Mouse (Mus musculus): ENCODE results near the gene Stk39. TPM values are rescaled to one million over a fixed set of nuclear protein-coding genes. Genes with fewer than 3 reads are reported as not detected.

Gene Stk39
- polyA plus RNA-seq, 1 experiment from 2014 or later, result 11.8 TPM

GRCm38 (mm10) chr2:68377251-68377681 lies 94.8 kb downstream of the Stk39 start:
- no peaks in the 10 kb centered on the region for H3K36me3 ChIP-seq (ENCODE audit: insufficient read depth, low read length)
- H3K4me3 ChIP-seq (ENCODE audit: low read depth, low read length), result no peak overlapping the region
- no peak overlapping the region for H3K4me2 ChIP-seq (replicated peaks; ENCODE audit: low read depth, low read length)
- H3K9me3 ChIP-seq (ENCODE audit: low read length), result no peaks in the 10 kb centered on the region
- H3K9ac ChIP-seq (replicated peaks; ENCODE audit: low read depth), result no peak overlapping the region
- ATAC-seq (no peak), DNase-seq (ENCODE audit: low spot score) (no peak)
- WGBS, result 83% methylated on average over 6 of the region's 6 CpGs
- no peak overlapping the region for H3K27ac ChIP-seq (ENCODE audit: low read length)
- H3K4me1 ChIP-seq (ENCODE audit: insufficient read depth, low read depth, low read length), result no peaks in the 10 kb centered on the region
- TF ChIP-seq EP300 (IDR thresholded peaks at IDR 0.05) (no peak), CTCF (IDR thresholded peaks at IDR 0.05) (no peak)
- H3K27me3 ChIP-seq (replicated peaks; ENCODE audit: insufficient read depth, low read length), result no peaks in the 10 kb centered on the region

GRCm38 (mm10) chr2:68376660-68377059 lies 95.4 kb downstream of the Stk39 start:
- no peak overlapping the region for H3K27ac ChIP-seq (ENCODE audit: low read length)

GRCm38 (mm10) chr2:68374202-68374601 lies 97.9 kb downstream of the Stk39 start:
- Histone ChIP-seq H3K4me1 (ENCODE audit: insufficient read depth, low read depth, low read length) (no peaks in the 10 kb centered on the region), H3K9ac (replicated peaks; ENCODE audit: low read depth) (no peak overlapping the region), H3K4me3 (ENCODE audit: low read depth, low read length) (no peak overlapping the region), H3K4me2 (replicated peaks; ENCODE audit: low read depth, low read length) (no peak overlapping the region), H3K27ac (ENCODE audit: low read length) (no peak overlapping the region), H3K27me3 (replicated peaks; ENCODE audit: insufficient read depth, low read length) (no peaks in the 10 kb centered on the region), H3K36me3 (ENCODE audit: insufficient read depth, low read length) (no peaks in the 10 kb centered on the region), H3K9me3 (ENCODE audit: low read length) (no peaks in the 10 kb centered on the region)
- TF ChIP-seq EP300 (IDR thresholded peaks at IDR 0.05), result no peak
- no peak for TF ChIP-seq CTCF (IDR thresholded peaks at IDR 0.05)
- 80% methylated on average over 7 of the region's 7 CpGs for WGBS
- DNase-seq (ENCODE audit: low spot score) (no peak), ATAC-seq (no peak)

More at GRCm38 (mm10) chr2:68376660-68377059, 95.4 kb downstream of the Stk39 start:
- peak; percentile 24; the same call in 1 of the 2 replicates for TF ChIP-seq CTCF (IDR thresholded peaks at IDR 0.05)
- no peak for TF ChIP-seq EP300 (IDR thresholded peaks at IDR 0.05)
- H3K36me3 ChIP-seq (ENCODE audit: insufficient read depth, low read length), result no peaks in the 10 kb centered on the region
- no peaks in the 10 kb centered on the region for H3K4me1 ChIP-seq (ENCODE audit: insufficient read depth, low read depth, low read length)
- ATAC-seq, result no peak
- peak; percentile 36 for DNase-seq (ENCODE audit: low spot score)
- no peaks in the 10 kb centered on the region for H3K9me3 ChIP-seq (ENCODE audit: low read length)
- H3K4me2 ChIP-seq (replicated peaks; ENCODE audit: low read depth, low read length), result no peak overlapping the region
- H3K4me3 ChIP-seq (ENCODE audit: low read depth, low read length), result no peak overlapping the region
- H3K9ac ChIP-seq (replicated peaks; ENCODE audit: low read depth), result no peak overlapping the region
- WGBS, result 54% methylated on average over 12 of the region's 12 CpGs
- no peaks in the 10 kb centered on the region for H3K27me3 ChIP-seq (replicated peaks; ENCODE audit: insufficient read depth, low read length)

- ATAC-seq, result no peak
- WGBS, result 57% methylated on average over 6 of the region's 6 CpGs
- DNase-seq (ENCODE audit: low spot score), result no peak
Observed at GRCm38 (mm10) chr2:68371912-68372311, 100.2 kb downstream of the Stk39 start.

GRCm38 (mm10) chr2:68370326-68370725 lies 101.7 kb downstream of the Stk39 start:
- no peak for ATAC-seq
- H3K9me3 ChIP-seq (ENCODE audit: low read length), result no peaks in the 10 kb centered on the region
- H3K9ac ChIP-seq (replicated peaks; ENCODE audit: low read depth), result no peak overlapping the region
- TF ChIP-seq CTCF (IDR thresholded peaks at IDR 0.05), result no peak
- TF ChIP-seq EP300 (IDR thresholded peaks at IDR 0.05), result no peak
- H3K4me2 ChIP-seq (replicated peaks; ENCODE audit: low read depth, low read length), result no peak overlapping the region
- WGBS, result 81% methylated on average over 5 of the region's 5 CpGs
- H3K27me3 ChIP-seq (replicated peaks; ENCODE audit: insufficient read depth, low read length), result no peaks in the 10 kb centered on the region
- no peak overlapping the region for H3K4me3 ChIP-seq (ENCODE audit: low read depth, low read length)
- no peaks in the 10 kb centered on the region for H3K4me1 ChIP-seq (ENCODE audit: insufficient read depth, low read depth, low read length)
- no peak overlapping the region for H3K27ac ChIP-seq (ENCODE audit: low read length)
- H3K36me3 ChIP-seq (ENCODE audit: insufficient read depth, low read length), result no peaks in the 10 kb centered on the region
- DNase-seq (ENCODE audit: low spot score), result no peak

More at GRCm38 (mm10) chr2:68371912-68372311, 100.2 kb downstream of the Stk39 start:
- Histone ChIP-seq H3K4me1 (ENCODE audit: insufficient read depth, low read depth, low read length) (no peaks in the 10 kb centered on the region), H3K4me3 (ENCODE audit: low read depth, low read length) (no peak overlapping the region), H3K9ac (replicated peaks; ENCODE audit: low read depth) (no peak overlapping the region), H3K27me3 (replicated peaks; ENCODE audit: insufficient read depth, low read length) (no peaks in the 10 kb centered on the region), H3K36me3 (ENCODE audit: insufficient read depth, low read length) (no peaks in the 10 kb centered on the region), H3K9me3 (ENCODE audit: low read length) (no peaks in the 10 kb centered on the region), H3K27ac (ENCODE audit: low read length) (no peak overlapping the region), H3K4me2 (replicated peaks; ENCODE audit: low read depth, low read length) (no peak overlapping the region)
- TF ChIP-seq CTCF (IDR thresholded peaks at IDR 0.05), result no peak
- no peak for TF ChIP-seq EP300 (IDR thresholded peaks at IDR 0.05)

- DNase-seq (ENCODE audit: low spot score), result no peak
- Histone ChIP-seq H3K9me3 (ENCODE audit: low read length) (no peaks in the 10 kb centered on the region), H3K4me2 (replicated peaks; ENCODE audit: low read depth, low read length) (no peak overlapping the region), H3K4me1 (ENCODE audit: insufficient read depth, low read depth, low read length) (no peaks in the 10 kb centered on the region), H3K4me3 (ENCODE audit: low read depth, low read length) (no peak overlapping the region), H3K36me3 (ENCODE audit: insufficient read depth, low read length) (no peaks in the 10 kb centered on the region), H3K27me3 (replicated peaks; ENCODE audit: insufficient read depth, low read length) (no peaks in the 10 kb centered on the region), H3K9ac (replicated peaks; ENCODE audit: low read depth) (no peak overlapping the region), H3K27ac (ENCODE audit: low read length) (no peak overlapping the region)
- no peak for ATAC-seq
- 82% methylated on average over 6 of the region's 6 CpGs for WGBS
- no peak for TF ChIP-seq EP300 (IDR thresholded peaks at IDR 0.05)
- no peak for TF ChIP-seq CTCF (IDR thresholded peaks at IDR 0.05)
Observed at GRCm38 (mm10) chr2:68369080-68369479, 103.0 kb downstream of the Stk39 start.

- H3K9me3 ChIP-seq (ENCODE audit: low read length), result no peaks in the 10 kb centered on the region
- no peak overlapping the region for H3K9ac ChIP-seq (replicated peaks; ENCODE audit: low read depth)
- H3K4me2 ChIP-seq (replicated peaks; ENCODE audit: low read depth, low read length), result no peak overlapping the region
- no peaks in the 10 kb centered on the region for H3K4me1 ChIP-seq (ENCODE audit: insufficient read depth, low read depth, low read length)
- H3K27me3 ChIP-seq (replicated peaks; ENCODE audit: insufficient read depth, low read length), result no peaks in the 10 kb centered on the region
- TF ChIP-seq EP300 (IDR thresholded peaks at IDR 0.05), result no peak
- TF ChIP-seq CTCF (IDR thresholded peaks at IDR 0.05), result no peak
- H3K27ac ChIP-seq (ENCODE audit: low read length), result no peak overlapping the region
- H3K4me3 ChIP-seq (ENCODE audit: low read depth, low read length), result no peak overlapping the region
- no peaks in the 10 kb centered on the region for H3K36me3 ChIP-seq (ENCODE audit: insufficient read depth, low read length)
- no peak for DNase-seq (ENCODE audit: low spot score)
- no peak for ATAC-seq
- 69% methylated on average over 13 of the region's 13 CpGs for WGBS
Observed at GRCm38 (mm10) chr2:68367944-68368343, 104.1 kb downstream of the Stk39 start.

Data from lung, postnatal 0 days (tissue).